Comparison of ENCODE assay signal across 9 mouse cellular contexts in the genomic region with DNA sequence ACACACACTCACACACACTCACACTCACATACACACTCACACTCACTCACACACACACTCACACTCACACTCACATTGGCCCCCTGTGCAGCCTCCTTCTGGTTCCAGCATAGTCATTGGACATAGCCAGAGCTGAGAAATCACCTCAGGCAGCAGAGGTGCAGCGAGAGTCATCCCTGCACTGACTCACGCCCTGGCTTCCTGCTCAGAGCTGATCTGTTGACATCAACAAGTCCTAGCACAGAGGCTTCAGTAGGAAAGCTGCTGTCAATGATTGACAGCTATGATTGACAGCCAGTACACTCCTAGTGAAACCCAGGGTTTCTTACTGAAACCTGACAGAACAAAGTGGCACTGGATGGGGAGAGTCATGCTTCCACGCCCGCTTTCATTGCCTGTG. TPM values are rescaled to one million over a fixed set of nuclear protein-coding genes. Genes with fewer than 3 reads are reported as not detected.
DNase-seq lines count a peak whose midpoint lies in the region; ATAC-seq lines count a peak whose summit lies in the region.
"Had no signal": no experiment of that assay in that cellular context is flagged by ENCODE, and none has a peak within 500 bp of the region (broad histone marks: within the 10 kb centered on the region; RNA-seq: fewer than 3 reads in every experiment).

No protein-coding gene starts in this region.

- 49% methylated on average over 4 of the region's 4 CpGs for WGBS in liver, embryonic 12.5 days (ENCODE audit: insufficient replicate concordance)

- ATAC-seq in inflammation-experienced regulatory T-cells, adult 6 months, result peak; percentile 93
- ATAC-seq in liver, embryonic 12.5 days, result peak; percentile 45

- H3K9ac ChIP-seq in liver, embryonic 12.5 days, result peak overlapping the region; percentile 8

- no peaks in the 10 kb centered on the region for H3K9me3 ChIP-seq in liver, embryonic 12.5 days (replicated peaks)

- H3K27ac ChIP-seq in liver, embryonic 12.5 days, result peak overlapping the region; percentile 73

- no peak overlapping the region for H3K4me2 ChIP-seq in liver, embryonic 12.5 days

- H3K36me3 ChIP-seq in liver, embryonic 12.5 days, result no peaks in the 10 kb centered on the region

- peak; percentile 56 to 61 for DNase-seq in adrenal gland, postnatal 36 days
- no peak for DNase-seq in adrenal gland, postnatal 10 days
- DNase-seq in CD4-positive helper T cell, adult 2 months (ENCODE audit: low read depth, low spot score), result peak; percentile 91
- no peak for DNase-seq in cerebellum, adult 9-11 months
- DNase-seq in cerebellum, postnatal 25 days, result no peak
- DNase-seq in cerebellum, postnatal 10 days, result no peak
- DNase-seq: heart, postnatal 14 days had no signal

- no peaks in the 10 kb centered on the region for H3K27me3 ChIP-seq in liver, embryonic 12.5 days (replicated peaks)

- H3K4me3 ChIP-seq in liver, embryonic 12.5 days, result no peak overlapping the region

- peaks cover 73% of the 10 kb centered on the region for H3K4me1 ChIP-seq in liver, embryonic 12.5 days

RNA-seq across cellular contexts. Expression of gene Scyl1, which starts 44.7 kb away (rescaled TPM):
- total RNA-seq in adrenal gland, postnatal 36 days (2021), result 100 to 1,000 TPM; 103 to 107 TPM
- total RNA-seq in adrenal gland, postnatal 10 days (2021), result 10 to 100 TPM; 86.7 to 96.5 TPM
- polyA plus RNA-seq in inflammation-experienced regulatory T-cells, adult 6 months (2017; shearing (Covaris generic)), result 10 to 100 TPM; 14.2 to 19.5 (median 15.4) TPM
- 38.3 and 39.7 TPM in 2 replicates for polyA plus RNA-seq in liver, embryonic 12.5 days (2016; fragmentation: Nextera tagmentation; extraction: Ambion mirVana)

RNA-seq across cellular contexts. Expression of gene Frmd8, which starts 59.1 kb away (rescaled TPM):
- total RNA-seq in adrenal gland, postnatal 36 days (2021), result 10 to 100 TPM; 35.5 to 52.6 TPM
- 10 to 100 TPM; 29.0 to 34.8 TPM for total RNA-seq in adrenal gland, postnatal 10 days (2021)
- polyA plus RNA-seq in inflammation-experienced regulatory T-cells, adult 6 months (2017; shearing (Covaris generic)), result 10 to 100 TPM; 57.3 to 71.3 (median 60.1) TPM
- polyA plus RNA-seq in liver, embryonic 12.5 days (2016; fragmentation: Nextera tagmentation; extraction: Ambion mirVana), result 22.1 and 24.2 TPM in 2 replicates

Comparison
In these comparisons a context has a peak if more than half of its experiments do, and no peak if none do; other contexts are left out.
1. DNase-seq: peak in adrenal gland, postnatal 36 days (2 of 2) and CD4-positive helper T cell, adult 2 months (single experiment); none in adrenal gland, postnatal 10 days (single experiment), cerebellum, adult 9-11 months (single experiment), cerebellum, postnatal 25 days (0 of 2) and cerebellum, postnatal 10 days (0 of 2).